Mouse (Mus musculus) heart, postnatal 14 days (tissue): ENCODE data around the gene Rgs11. TPM values are rescaled to one million over a fixed set of nuclear protein-coding genes. Genes with fewer than 3 reads are reported as not detected.

Experiments
- DNase-seq, 2 experiments: peaks; one replicate each; pipeline ENCODE4 v3.0.0; 2021 to 2022
- intact Hi-C: fragments of 180-260 bp; cut with DNase I; formaldehyde crosslinking; loops from one replicate; pipeline ENCODE4 v1.15.1; 2025
- total RNA-seq, 2 experiments: library from RNA; stranded (reverse); gene quantifications; 2 replicates each; pipeline ENCODE4 v1.2.3; 2021

The Rgs11 gene
- total RNA-seq, 2 experiments from 2014 or later, result 0.72 to 1.7 TPM

DNA sequence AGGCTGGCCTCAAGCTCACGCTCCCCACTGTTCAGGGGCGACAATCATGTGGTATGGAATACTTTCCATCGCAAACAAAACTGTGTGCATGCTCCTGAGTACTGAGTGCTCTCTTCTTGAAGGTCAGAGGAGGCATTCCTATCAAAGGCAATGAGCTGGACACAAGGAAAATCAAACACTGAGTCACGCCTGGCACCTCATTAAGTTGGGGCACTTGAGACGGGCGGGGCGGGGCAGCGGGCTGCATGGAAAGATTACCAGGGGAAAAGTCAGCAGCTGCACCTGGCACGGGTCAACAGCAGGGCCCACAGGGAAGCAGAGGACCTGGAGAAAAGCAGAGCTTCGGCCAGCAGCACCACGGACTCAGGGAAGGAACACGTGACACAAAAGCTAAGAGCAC is 22.4 kb downstream of the Rgs11 start:
- DNase-seq, result no peak
- intact Hi-C loops, result no loop called here

- no peak for DNase-seq
- intact Hi-C loops, result no loop called here
Measured at GRCm38 (mm10) chr17:26229776-26230175, 27.0 kb downstream of the Rgs11 start.

DNA sequence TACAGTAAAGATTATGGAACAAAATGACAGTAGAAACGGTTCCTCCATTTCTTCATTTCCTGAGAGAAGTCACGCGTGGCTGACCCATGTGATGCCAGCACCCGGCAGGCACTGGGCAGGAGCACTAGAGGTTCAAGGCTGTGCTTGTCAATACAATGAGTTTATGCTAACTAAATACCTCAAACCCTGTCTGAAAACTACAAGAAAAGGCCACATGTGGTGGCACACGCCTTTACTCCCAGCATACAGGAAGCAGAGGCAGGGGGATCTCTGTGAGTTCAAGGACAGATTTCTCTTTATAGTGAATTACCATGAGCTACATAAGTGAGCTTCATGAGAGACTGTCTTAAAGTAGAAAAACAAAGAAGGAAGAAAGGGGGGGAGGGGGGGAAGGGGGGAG is 28.4 kb downstream of the Rgs11 start:
- intact Hi-C loops, result no loop called here
- DNase-seq, result no peak

- no peak for DNase-seq
- intact Hi-C loops, result no loop called here
Measured at GRCm38 (mm10) chr17:26232863-26233262, 30.1 kb downstream of the Rgs11 start.

DNA sequence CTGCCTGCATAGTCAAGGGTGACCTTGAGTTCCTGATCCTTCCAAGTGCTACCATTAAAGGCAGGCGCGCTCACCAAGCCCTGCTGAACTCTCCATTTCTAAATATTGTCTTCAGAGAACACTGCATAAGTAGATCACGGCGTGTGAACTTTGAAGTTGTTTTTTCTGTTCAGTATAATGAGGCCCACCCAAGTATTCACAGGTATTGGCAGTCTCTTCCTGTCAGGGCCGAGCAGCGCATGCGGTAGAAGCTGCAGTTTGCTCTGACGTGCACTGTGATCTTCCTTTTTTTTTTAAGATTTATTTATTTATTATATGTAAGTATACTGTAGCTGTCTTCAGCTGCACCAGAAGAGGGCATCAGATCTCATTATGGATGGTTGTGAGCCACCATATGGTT is 31.6 kb downstream of the Rgs11 start:
- DNase-seq, result no peak
- intact Hi-C loops, result no loop called here

GRCm38 (mm10) chr17:26235077-26235815 is 32.5 kb downstream of the Rgs11 start:
- intact Hi-C loops, result no loop called here
- DNase-seq, result peak in 1 of 2 experiments; percentile 31

DNA sequence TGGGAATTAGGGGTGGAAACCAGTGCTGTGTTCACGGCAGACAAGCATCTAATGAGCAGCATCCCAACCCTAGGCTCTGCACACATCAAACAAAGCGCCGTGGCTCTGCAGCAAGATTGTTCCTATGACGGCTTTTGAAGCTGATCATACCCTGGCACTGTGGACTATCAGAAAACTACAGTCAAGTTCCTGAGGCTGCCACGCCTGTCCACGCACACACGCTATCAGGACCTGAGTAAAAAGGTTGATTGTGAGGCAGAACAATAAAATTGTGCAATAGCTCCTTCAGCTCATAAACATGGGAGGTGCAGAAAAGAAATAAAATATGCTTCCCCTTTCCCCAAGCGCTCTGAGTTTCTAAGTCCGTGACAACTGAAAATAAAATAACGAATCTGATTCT is 34.9 kb downstream of the Rgs11 start:
- DNase-seq, result no peak
- intact Hi-C loops, result no loop called here

GRCm38 (mm10) chr17:26239551-26239950 is 36.8 kb downstream of the Rgs11 start:
- no peak for DNase-seq
- intact Hi-C loops, result no loop called here

GRCm38 (mm10) chr17:26240120-26240790 is 37.5 kb downstream of the Rgs11 start:
- no peak for DNase-seq
- intact Hi-C loops, result loop anchor here (5.0 kb wide), 1 partner anchor 118 kb away; the partner anchor contains the start of gene Mrpl28

DNA sequence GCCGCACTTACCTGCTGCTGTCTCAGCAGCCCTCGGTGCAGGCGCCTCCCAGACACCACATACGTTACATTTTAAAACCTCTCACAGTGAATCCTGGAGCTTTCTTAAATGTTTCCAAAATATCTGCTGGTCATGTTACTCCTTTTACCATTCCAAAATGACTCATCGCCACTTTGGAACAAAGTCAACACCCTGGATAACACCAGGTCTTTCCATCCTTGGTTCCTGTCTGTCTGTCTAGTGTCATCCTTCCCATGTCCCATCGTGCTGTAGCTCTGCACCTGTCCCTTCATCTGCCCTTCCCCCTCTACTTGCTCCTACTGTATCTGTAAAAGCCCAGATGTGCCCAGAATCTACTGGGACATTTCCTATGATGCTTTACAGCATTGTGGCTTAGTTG is 38.2 kb downstream of the Rgs11 start:
- DNase-seq, result no peak
- intact Hi-C loops, result loop anchor here (5.0 kb wide), 1 partner anchor 119 kb away; the partner anchor contains the start of gene Mrpl28

- peak; percentile 66 to 75 for DNase-seq
- intact Hi-C loops, result loop anchor here (2.0 to 5.0 kb wide), 2 partner anchors 105 to 121 kb away; partner anchors contain the start of genes Axin1 and Mrpl28
Measured at GRCm38 (mm10) chr17:26243471-26244100, 40.8 kb downstream of the Rgs11 start.

GRCm38 (mm10) chr17:26244101-26244841 is 41.5 kb downstream of the Rgs11 start, which contains the start of gene Fam234a:
TSS of gene Fam234a (minus strand) at chr17:26244242.
- DNase-seq, result peak; percentile 94 to 96
- intact Hi-C loops, result loop anchor here (5.0 kb wide), 1 partner anchor 122 kb away; the partner anchor contains the start of gene Mrpl28

DNA sequence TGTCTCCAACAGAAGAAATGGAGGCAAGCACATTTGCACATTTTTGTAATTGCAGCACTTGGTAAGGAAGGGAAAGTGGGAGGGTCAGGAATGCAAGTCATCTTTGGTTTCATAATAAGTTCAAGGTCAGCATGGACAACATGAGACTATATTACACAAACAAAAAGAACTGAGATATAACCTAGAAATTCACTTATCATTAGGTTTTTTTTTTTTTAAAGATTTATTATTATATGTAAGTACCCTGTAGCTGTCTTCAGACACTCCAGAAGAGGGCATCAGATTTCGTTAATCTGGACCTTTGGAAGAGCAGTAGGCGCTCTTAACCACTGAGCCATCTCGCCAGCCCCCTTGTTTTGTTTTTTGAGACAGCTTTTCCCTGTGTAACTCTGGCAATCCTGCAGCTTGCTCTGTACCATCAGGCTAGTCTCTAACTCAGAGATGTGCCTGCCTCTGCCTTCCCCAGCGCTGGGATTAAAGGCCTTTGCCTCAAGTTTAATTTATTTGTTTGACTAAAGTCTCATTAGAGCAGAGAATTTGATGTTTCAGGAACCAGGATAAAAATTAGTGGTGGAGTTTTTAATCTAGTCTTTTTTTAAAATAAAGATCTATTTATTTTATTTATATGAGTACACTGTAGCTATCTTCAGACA is 49.3 kb downstream of the Rgs11 start:
- DNase-seq, result no peak
- intact Hi-C loops, result loop anchor here (10.0 kb wide), 1 partner anchor 953 kb away; the partner anchor contains the start of gene Lemd2

DNA sequence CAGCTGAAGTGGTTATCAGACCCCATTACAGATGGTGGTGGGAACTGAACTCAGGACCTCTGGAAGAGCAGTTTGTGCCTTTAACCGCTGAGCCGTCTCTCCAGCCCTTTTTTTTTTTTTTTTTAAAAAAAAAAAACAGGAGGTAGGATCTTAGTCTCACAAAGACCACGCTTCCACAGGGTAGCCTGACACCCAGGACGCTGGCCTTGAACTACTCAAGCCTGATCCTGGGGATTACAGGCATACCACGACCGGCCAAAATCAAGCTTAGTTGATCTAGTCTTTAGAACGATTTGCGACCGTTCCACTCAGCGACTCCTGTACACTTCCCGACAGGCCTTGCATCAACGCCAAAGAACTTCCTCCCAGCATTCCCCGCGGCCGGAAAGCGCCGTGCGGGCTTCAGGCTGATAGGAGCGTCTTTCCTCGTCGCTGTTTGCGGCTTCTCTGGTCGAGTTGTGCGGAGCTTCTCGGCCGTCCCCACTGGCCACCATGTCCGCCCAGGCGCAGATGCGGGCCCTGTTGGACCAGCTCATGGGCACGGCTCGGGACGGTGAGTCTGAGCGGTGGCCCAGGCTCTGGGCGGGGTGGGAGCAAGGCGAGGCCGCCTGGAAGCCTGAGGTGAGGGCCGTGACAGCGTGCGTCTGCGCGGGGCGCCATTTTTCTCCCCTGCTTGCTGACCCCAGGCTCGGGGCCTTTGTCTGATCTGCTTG is 49.9 kb downstream of the Rgs11 start, which contains the start of gene Luc7l:
Gene Luc7l, plus strand, starts transcription at position 358 of the 713 bp plus-strand sequence.
- DNase-seq, result peak; percentile 90 to 94
- intact Hi-C loops, result loop anchor here (10.0 kb wide), 1 partner anchor 952 kb away; the partner anchor contains the start of gene Lemd2

GRCm38 (mm10) chr17:26253399-26253798 is 50.6 kb downstream of the Rgs11 start:
- intact Hi-C loops, result loop anchor here (10.0 kb wide), 1 partner anchor 951 kb away; the partner anchor contains the start of gene Lemd2
- DNase-seq, result no peak

- no peak for DNase-seq
- intact Hi-C loops, result loop anchor here (10.0 kb wide), 1 partner anchor 949 kb away; the partner anchor contains the start of gene Lemd2
Measured at GRCm38 (mm10) chr17:26255313-26255712, 52.6 kb downstream of the Rgs11 start.
